Mouse (Mus musculus) small intestine, adult 2 months (tissue): Measurements from ENCODE around the gene Psd4. TPM values are rescaled to one million over a fixed set of nuclear protein-coding genes. Genes with fewer than 3 reads are reported as not detected.

Experiments
- H3K27ac ChIP-seq: fragments of 200-500 bp; 2 replicates; pipeline ENCODE4 v1.5.1; 2012; ENCODE audit warnings: low read depth, low read length, control low read depth, inconsistent platforms; ENCODE audit not compliant: insufficient read depth
- H3K27me3 ChIP-seq: fragments of 200-500 bp; 2 replicates; pipeline ENCODE4 v1.6.1; 2012; ENCODE audit warnings: mild to moderate bottlenecking, moderate library complexity, low read length, inconsistent platforms; ENCODE audit not compliant: control insufficient read depth, insufficient read depth
- H3K36me3 ChIP-seq: fragments of 200-500 bp; 2 replicates; pipeline ENCODE4 v1.6.1; 2012; ENCODE audit warnings: mild to moderate bottlenecking, low read length, control low read depth, inconsistent platforms; ENCODE audit not compliant: control insufficient read depth, insufficient read depth
- H3K4me1 ChIP-seq: fragments of 200-500 bp; 2 replicates; pipeline ENCODE4 v1.6.1; 2012; ENCODE audit warnings: low read length, inconsistent platforms, mixed read lengths; ENCODE audit not compliant: control insufficient read depth, insufficient read depth, insufficient read length
- H3K4me3 ChIP-seq: fragments of 200-500 bp; 2 replicates; pipeline ENCODE4 v1.5.1; 2012; ENCODE audit warnings: low read depth, mild to moderate bottlenecking, control low read depth, inconsistent platforms, low read length, moderate library complexity
- CTCF ChIP-seq: fragments of 200-500 bp; IDR thresholded peaks from 2 replicates; pipeline ENCODE4 v1.5.1; 2012; ENCODE audit warnings: low read depth, mild to moderate bottlenecking, control low read depth, inconsistent platforms, low read length, moderate library complexity, mixed read lengths; ENCODE audit not compliant: insufficient replicate concordance, insufficient read length; ENCODE audit errors: extremely low read depth
- POLR2A ChIP-seq: fragments of 200-500 bp; IDR thresholded peaks from 2 replicates; pipeline ENCODE4 v1.6.1; 2012; ENCODE audit warnings: low read depth, mild to moderate bottlenecking, control low read depth, inconsistent platforms, low read length, moderate library complexity
- WGBS: fragments of 180-500 bp; shearing (Covaris S2); methylation state at CpG from one replicate; pipeline ENCODE4 v1.1.7; 2018; 5-methylcytosine and 5-hydroxymethylcytosine counted together
- polyA plus RNA-seq: library from polyadenylated mRNA; depleted of rRNA; stranded (reverse); fragments of >200 nt; gene quantifications from 2 replicates; pipeline ENCODE4 v1.2.3, GENCODE M21; 2012

Psd4 gene
- polyA plus RNA-seq, 1 experiment = 14.0 TPM

GRCm38 (mm10) chr2:24421211-24421863, 54.0 kb downstream of the Psd4 start:
- WGBS = 51% methylated on average over 6 of the region's 6 CpGs
- H3K27ac ChIP-seq = peak overlapping the region; percentile 98
- H3K36me3 ChIP-seq = peaks cover 2% of the 10 kb centered on the region; the same call in 1 of the 2 replicates
- peaks cover 27% of the 10 kb centered on the region for H3K4me1 ChIP-seq
- no peak overlapping the region for H3K4me3 ChIP-seq
- H3K27me3 ChIP-seq = no peaks in the 10 kb centered on the region
- TF ChIP-seq POLR2A (no peak), CTCF (no peak)

GRCm38 (mm10) chr2:24422815-24423214, 55.4 kb downstream of the Psd4 start:
- 18% methylated on average over 3 of the region's 3 CpGs for WGBS
- no peak overlapping the region for H3K4me3 ChIP-seq
- peaks cover 18% of the 10 kb centered on the region for H3K4me1 ChIP-seq
- peaks cover 2% of the 10 kb centered on the region; the same call in 1 of the 2 replicates for H3K36me3 ChIP-seq
- peak overlapping the region; percentile 98 for H3K27ac ChIP-seq
- TF ChIP-seq POLR2A (peak; percentile 33; the same call in 1 of the 2 replicates), CTCF (no peak; the same call in 1 of the 2 replicates)
- no peaks in the 10 kb centered on the region for H3K27me3 ChIP-seq

DNA sequence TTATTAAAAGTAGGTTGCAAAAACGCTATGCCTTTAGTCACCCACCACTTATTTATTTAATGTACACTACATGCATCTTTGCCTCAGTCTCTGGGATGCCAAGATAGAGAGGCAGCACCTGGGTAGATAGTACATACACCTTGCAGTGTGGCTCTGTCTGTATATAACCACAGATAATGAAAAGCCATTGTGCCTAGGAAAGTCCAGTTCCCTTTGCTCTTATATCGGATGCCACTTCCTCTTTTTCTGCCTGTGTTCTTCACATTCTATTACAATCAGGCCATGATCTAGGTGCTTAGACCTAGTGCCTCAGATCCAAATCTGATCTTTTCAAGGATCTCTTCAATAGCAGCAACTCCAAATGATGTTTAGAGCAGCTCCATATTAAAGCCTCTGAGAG, 58.2 kb downstream of the Psd4 start:
- H3K4me1 ChIP-seq = peaks cover 17% of the 10 kb centered on the region
- no peak overlapping the region for H3K4me3 ChIP-seq
- TF ChIP-seq POLR2A (no peak), CTCF (no peak)
- WGBS = 78% methylated on average over 2 of the region's 2 CpGs
- no peaks in the 10 kb centered on the region for H3K27me3 ChIP-seq
- H3K36me3 ChIP-seq = peaks cover 2% of the 10 kb centered on the region; the same call in 1 of the 2 replicates
- no peak overlapping the region for H3K27ac ChIP-seq

- TF ChIP-seq POLR2A = no peak
- TF ChIP-seq CTCF = no peak
- Histone ChIP-seq H3K27me3 (no peaks in the 10 kb centered on the region), H3K36me3 (no peaks in the 10 kb centered on the region), H3K27ac (no peak overlapping the region), H3K4me3 (no peak overlapping the region), H3K4me1 (peaks cover 4% of the 10 kb centered on the region; the same call in 1 of the 2 replicates)
- WGBS = 77% methylated on average over 12 of the region's 12 CpGs
These were observed 60.7 kb downstream of the Psd4 start for GRCm38 (mm10) chr2:24427866-24428675.

GRCm38 (mm10) chr2:24429806-24430205, 62.4 kb downstream of the Psd4 start:
- no peak overlapping the region for H3K27ac ChIP-seq
- H3K4me3 ChIP-seq = no peak overlapping the region
- 80% methylated on average over 4 of the region's 4 CpGs for WGBS
- no peaks in the 10 kb centered on the region; the same call in 1 of the 2 replicates for H3K4me1 ChIP-seq
- no peaks in the 10 kb centered on the region for H3K36me3 ChIP-seq
- no peaks in the 10 kb centered on the region for H3K27me3 ChIP-seq
- no peak for TF ChIP-seq CTCF
- TF ChIP-seq POLR2A = no peak

- WGBS = 82% methylated on average over 2 of the region's 2 CpGs
- Histone ChIP-seq H3K4me1 (peaks cover 7% of the 10 kb centered on the region; the same call in 1 of the 2 replicates), H3K36me3 (no peaks in the 10 kb centered on the region), H3K27me3 (no peaks in the 10 kb centered on the region), H3K27ac (no peak overlapping the region), H3K4me3 (no peak overlapping the region)
- no peak for TF ChIP-seq POLR2A
- TF ChIP-seq CTCF = no peak
These were observed 67.3 kb downstream of the Psd4 start for GRCm38 (mm10) chr2:24434670-24435069.

- H3K4me3 ChIP-seq = no peak overlapping the region
- no peak overlapping the region for H3K27ac ChIP-seq
- H3K27me3 ChIP-seq = no peaks in the 10 kb centered on the region
- 65% methylated on average over 11 of the region's 11 CpGs for WGBS
- TF ChIP-seq POLR2A (no peak), CTCF (no peak)
- peaks cover 12% of the 10 kb centered on the region for H3K4me1 ChIP-seq
- no peaks in the 10 kb centered on the region for H3K36me3 ChIP-seq
These were observed 68.3 kb downstream of the Psd4 start for GRCm38 (mm10) chr2:24435699-24436098.
